Mouse (Mus musculus) left cerebral cortex, postnatal 36 days (tissue): ENCODE data around the gene Klhl40. TPM values are rescaled to one million over a fixed set of nuclear protein-coding genes. Genes with fewer than 3 reads are reported as not detected.

Experiments used
- DNase-seq, 2 experiments: peaks; one replicate each; pipeline ENCODE4 v3.0.0; 2021 to 2022; ENCODE audit warnings: low spot score in 2 of 2, mixed read lengths in 1 of 2
- intact Hi-C: fragments of 180-260 bp; cut with DNase I; formaldehyde crosslinking; loops from one replicate; pipeline ENCODE4 v1.15.1; 2025
- total RNA-seq, 2 experiments: library from RNA; stranded (reverse); gene quantifications; 2 replicates each; pipeline ENCODE4 v1.2.3; 2021

Gene Klhl40
- total RNA-seq, 2 experiments from 2014 or later = 4.9 to 8.8 TPM

- intact Hi-C loops = no loop called here
- no peak for DNase-seq
Measured at GRCm38 (mm10) chr9:121772412-121772811, 5.0 kb upstream of the Klhl40 start.

GRCm38 (mm10) chr9:121775951-121776350, 1.5 kb upstream of the Klhl40 start:
- DNase-seq = no peak
- intact Hi-C loops = no loop called here

DNA sequence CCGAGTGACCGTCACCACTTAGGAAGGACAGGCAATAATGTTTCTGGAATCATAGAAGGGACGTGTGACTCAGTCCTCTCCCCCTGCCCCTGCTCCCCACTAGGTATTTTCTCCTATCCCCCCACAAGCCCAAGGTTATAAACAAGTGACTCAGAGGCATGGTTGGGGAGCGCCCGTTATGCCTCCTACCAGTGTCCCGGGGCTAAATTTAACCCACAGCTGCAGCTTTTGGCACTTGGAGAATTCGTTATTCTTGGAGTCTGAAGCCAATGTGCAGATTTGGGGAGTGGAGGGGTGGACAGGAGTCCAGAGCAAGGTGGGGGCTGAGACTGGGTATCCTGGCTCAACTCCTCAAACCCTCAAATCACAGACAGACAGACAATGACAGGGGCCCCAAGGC, 896 bp upstream of the Klhl40 start:
- peak; percentile 61 to 70 for DNase-seq
- intact Hi-C loops = no loop called here

DNA sequence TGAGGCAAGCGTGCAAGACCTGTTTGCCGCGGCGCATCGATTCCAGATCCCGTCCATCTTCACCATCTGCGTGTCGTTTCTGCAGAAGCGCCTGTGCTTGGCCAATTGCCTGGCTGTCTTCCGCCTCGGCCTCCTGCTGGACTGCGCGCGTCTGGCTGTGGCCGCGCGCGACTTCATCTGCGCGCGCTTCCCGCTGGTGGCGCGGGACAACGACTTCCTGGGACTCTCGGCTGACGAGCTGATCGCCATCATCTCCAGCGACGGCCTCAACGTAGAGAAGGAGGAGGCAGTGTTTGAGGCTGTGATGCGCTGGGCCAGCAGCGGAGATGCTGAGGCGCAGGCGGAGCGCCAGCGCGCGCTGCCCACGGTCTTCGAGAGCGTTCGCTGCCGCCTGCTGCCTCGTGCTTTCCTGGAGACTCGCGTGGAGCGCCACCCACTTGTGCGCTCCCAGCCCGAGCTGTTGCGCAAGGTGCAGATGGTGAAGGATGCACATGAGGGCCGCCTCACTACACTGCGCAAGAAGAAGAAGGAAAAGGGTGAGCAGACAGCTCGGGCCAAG, 738 bp downstream of the Klhl40 start:
- intact Hi-C loops = no loop called here
- DNase-seq = peak; percentile 84 to 88

GRCm38 (mm10) chr9:121784801-121785200, 7.4 kb downstream of the Klhl40 start:
- no peak for DNase-seq
- intact Hi-C loops = no loop called here

DNA sequence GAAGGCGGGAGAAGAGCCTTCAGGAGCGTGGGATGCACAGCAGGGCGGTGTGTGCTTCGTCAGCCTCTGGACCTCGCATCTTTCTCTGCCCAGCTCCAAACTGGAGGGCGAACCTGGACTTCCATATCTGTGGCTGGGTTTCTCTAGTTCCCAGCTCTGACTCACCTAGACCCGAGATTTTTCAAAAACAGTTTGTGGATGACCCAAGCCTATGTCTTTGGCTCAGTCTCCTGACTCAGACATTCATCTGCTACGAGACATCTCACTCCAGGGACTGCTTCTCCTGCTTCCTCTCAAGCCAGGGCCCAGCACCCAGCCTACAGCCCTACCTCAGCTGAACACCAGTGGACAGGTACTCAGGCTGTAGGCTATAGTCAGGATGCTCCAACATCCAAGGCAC, 7.9 kb downstream of the Klhl40 start:
- intact Hi-C loops = no loop called here
- no peak for DNase-seq

- intact Hi-C loops = no loop called here
- DNase-seq = no peak
Measured at GRCm38 (mm10) chr9:121786359-121786758, 9.0 kb downstream of the Klhl40 start.

- intact Hi-C loops = loop anchor here (5.0 kb wide), 1 partner anchor 41 kb away; no protein-coding TSS in a partner anchor
- DNase-seq = no peak
Measured at GRCm38 (mm10) chr9:121791206-121791605, 13.8 kb downstream of the Klhl40 start.

GRCm38 (mm10) chr9:121791757-121792521, 14.5 kb downstream of the Klhl40 start, which contains the start of gene Hhatl:
Hhatl (minus strand) TSS chr9:121792507.
- DNase-seq = no peak
- intact Hi-C loops = loop anchor here (5.0 kb wide), 1 partner anchor 40 kb away; no protein-coding TSS in a partner anchor

DNA sequence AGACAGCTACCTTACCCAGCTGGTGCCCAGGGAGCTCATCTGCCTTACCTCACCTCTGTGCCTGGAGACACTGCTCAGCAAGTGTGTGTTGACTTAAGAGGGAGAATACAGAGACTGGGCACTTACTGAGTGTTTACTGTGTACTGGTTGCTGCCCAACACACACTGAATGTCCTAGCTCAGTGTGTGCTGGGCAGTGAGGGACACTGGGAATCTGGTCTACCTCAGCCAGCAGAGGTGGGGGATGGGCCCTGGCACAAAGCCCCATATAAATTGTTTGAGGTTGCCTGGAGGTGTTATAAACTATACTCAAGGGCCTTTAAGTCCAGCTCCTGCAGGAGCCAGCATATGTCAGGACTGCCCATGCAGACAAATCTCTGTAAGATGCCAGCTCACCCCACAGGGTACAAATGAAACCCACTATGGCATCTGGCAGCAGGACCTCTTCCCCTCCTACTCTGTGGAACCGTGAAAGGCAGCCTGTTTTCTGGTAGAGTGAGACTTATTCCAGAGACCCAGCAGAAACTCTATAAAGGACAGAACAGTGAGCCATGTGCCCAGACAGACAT, 17.6 kb downstream of the Klhl40 start:
- intact Hi-C loops = loop anchor here (5.0 kb wide), 1 partner anchor 37 kb away; no protein-coding TSS in a partner anchor
- DNase-seq = no peak

GRCm38 (mm10) chr9:121797722-121798121, 20.3 kb downstream of the Klhl40 start:
- DNase-seq = no peak

DNA sequence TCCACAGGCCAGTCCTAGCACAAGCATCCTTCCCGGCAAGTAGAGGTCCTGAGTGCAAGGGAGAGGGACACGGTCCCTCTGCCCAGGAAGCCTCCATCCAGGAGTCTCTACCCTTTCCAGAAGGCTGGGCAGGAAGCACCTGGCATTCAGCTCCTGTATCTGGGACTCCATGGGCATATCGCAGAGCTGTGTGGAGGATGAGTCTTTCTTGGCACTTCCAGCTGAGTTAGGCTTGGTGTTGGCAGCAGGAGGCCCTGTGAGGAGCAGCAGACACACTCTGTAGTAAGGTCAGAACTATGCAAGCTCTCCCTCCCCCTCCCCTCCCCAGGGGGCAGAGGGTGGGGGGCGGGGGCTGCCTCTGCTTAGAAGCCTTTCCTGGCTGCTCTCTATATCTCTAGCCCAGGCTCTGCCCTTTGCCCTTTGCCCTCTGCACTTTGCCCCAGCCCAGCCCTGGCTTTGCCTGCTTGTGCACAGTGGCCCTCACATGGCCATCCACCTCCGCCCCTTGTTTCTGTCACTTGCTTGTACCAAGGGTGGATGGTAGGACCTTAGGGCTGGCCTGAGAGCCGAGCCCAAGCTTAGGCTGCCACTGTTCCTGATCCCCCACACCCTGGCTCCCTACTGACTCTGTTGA, 21.6 kb downstream of the Klhl40 start:
- no peak for DNase-seq

More at GRCm38 (mm10) chr9:121797722-121798121, 20.3 kb downstream of the Klhl40 start:
- intact Hi-C loops = no loop called here

DNA sequence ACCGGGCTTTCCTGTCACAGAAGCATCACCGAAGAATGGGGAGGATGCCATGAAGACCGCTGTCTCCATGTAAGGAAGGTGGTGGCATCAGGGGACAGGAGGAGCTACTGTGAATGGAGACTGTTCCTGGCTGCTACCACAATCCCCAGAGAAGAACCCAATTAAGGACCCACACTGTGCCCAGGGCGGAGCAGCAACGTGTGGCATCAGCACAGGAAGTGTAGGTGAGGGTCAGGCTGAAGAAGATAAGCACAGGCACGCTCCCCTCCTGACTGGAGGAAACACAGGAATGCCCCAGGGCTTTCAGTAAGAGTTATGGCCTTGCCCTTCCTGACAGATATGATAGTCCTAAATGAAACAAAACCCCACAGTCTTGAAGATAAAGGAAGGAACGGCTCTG, 25.3 kb downstream of the Klhl40 start:
- intact Hi-C loops = no loop called here
- no peak for DNase-seq

More for the DNA sequence above, 21.6 kb downstream of the Klhl40 start:
- intact Hi-C loops = no loop called here

- intact Hi-C loops = no loop called here
Measured at GRCm38 (mm10) chr9:121807546-121807945, 30.1 kb downstream of the Klhl40 start.

DNA sequence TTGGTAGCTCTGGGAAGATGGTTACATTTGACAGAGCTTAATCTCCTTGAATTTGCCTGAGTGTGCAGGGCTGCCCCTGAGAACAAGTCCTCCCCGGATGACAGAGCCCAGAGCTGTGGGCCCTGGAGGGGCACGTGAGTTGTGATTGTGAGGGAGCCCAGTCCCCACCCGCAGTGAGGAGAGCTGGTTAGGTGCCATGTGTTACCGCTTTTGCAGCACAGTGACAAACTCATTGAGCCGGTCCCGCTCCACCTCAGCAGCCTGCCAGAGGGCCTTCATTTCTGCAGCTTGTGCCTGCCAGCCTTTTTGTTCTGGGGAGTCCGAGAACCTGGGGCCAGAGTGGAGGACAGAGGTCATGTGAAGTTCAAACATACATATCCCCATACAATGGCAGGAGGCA, 30.5 kb downstream of the Klhl40 start:
- DNase-seq = no peak
- intact Hi-C loops = no loop called here

More at GRCm38 (mm10) chr9:121807546-121807945, 30.1 kb downstream of the Klhl40 start:
- no peak for DNase-seq

- intact Hi-C loops = no loop called here
- no peak for DNase-seq
Measured at GRCm38 (mm10) chr9:121808511-121808910, 31.1 kb downstream of the Klhl40 start.

GRCm38 (mm10) chr9:121810081-121810821, 32.8 kb downstream of the Klhl40 start:
- intact Hi-C loops = no loop called here
- DNase-seq = peak in 1 of 2 experiments; percentile 58

DNA sequence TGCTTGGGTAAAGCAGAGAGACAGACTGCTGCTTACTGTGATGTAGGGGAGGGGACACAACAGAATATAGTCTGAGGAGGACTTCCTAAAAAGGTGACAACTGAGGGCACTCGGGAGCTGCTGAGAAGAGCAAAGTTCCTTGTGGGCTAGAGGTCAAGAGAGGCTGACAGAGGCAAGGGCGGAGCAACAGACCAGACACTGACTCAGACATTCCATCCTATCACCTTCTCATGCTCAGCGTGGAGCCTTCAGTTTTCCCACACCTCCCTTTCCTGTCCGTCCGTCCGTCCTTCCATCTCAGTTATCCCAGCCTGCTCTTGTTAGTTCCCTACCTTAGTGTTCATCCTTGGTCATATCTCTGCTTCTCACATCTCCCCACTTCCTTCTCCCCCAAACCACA, 37.8 kb downstream of the Klhl40 start:
- no peak for DNase-seq

DNA sequence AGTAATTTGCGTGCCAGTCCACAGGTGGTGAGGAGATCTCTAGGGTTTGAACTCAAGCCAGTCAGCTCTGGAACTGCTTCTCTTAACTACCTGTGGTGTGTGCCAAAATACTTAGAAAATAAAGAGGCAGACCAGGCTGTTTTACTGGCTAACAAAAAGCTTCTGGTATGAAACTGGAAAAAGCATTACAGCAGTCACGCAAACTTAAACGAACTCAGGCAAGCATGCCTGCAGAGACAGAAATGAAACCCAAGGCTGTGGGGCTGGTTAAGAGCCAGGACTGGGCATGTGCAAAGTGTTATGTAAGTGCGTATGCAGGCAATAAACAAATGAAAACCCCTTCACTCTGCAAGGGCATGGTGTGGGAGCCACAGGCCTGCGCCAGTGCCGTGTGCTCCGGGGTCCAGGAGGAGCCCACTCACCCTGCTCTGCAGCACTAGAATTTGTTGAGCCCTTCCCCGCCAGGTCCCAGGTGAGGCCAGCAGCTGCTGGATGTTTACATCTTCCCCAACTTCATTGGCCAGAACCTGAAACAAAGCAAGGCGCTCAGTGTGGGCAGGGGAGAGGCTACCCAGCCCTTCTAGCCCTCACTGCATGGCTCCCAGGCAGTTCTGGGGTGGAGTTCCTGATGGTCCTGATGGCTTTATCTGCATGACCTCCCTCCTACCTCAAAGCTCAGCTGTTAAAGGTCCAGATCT, 41.8 kb downstream of the Klhl40 start:
- no peak for DNase-seq
- intact Hi-C loops = no loop called here

More for the DNA sequence above, 37.8 kb downstream of the Klhl40 start:
- intact Hi-C loops = no loop called here
